Mouse (Mus musculus): ENCODE measurements around the gene Cfap61.

DNA sequence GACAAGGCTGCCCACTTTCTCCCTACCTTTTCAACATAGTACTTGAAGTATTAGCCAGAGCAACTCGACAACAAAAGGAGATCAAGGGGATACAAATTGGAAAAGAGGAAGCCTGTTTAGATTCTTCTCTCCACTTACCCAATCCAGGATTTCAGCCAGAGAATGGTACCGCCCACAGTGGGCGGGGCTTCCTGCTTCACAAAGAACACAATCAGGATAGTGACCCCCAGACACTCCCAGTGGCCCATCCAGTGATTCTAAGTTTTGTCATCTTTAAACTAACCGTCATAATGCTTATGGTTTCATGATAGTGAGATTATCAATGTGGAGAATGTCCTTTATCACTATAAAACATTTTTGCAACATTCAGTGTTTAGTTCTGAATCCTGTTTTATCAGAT is 61.9 kb downstream of the Cfap61 start:
- TF ChIP-seq CTCF (IDR thresholded peaks at IDR 0.05; ENCODE audit: borderline replicate concordance, insufficient read depth, low read length), result no peak
- no peak for TF ChIP-seq POLR2A (IDR thresholded peaks at IDR 0.05; ENCODE audit: low read depth, low read length)

All from embryonic fibroblast, embryonic 13.5 days (primary cell).